Comparison of ENCODE assay signal across 9 mouse cellular contexts in genomic region chr13:107540784-107541634, GRCm38 (mm10).
DNase-seq lines count a peak whose midpoint lies in the region; ATAC-seq lines count a peak whose summit lies in the region.
"Had no signal": no experiment of that assay in that cellular context is flagged by ENCODE, and none has a peak within 500 bp of the region (broad histone marks: within the 10 kb centered on the region; RNA-seq: fewer than 3 reads in every experiment).

No protein-coding gene starts in this region.

- no peaks in the 10 kb centered on the region for H3K36me3 ChIP-seq in hindbrain, embryonic 13.5 days
- H3K36me3 ChIP-seq in midbrain, embryonic 16.5 days (ENCODE audit: control insufficient read depth, insufficient read depth, low read length) = no peaks in the 10 kb centered on the region
- H3K36me3 ChIP-seq: lung, embryonic 15.5 days had no signal

- H3K9me3 ChIP-seq in hindbrain, embryonic 13.5 days = no peaks in the 10 kb centered on the region; the same call in 1 of the 2 replicates
- no peaks in the 10 kb centered on the region; the same call in 1 of the 2 replicates for H3K9me3 ChIP-seq in midbrain, embryonic 16.5 days (replicated peaks; ENCODE audit: control insufficient read depth, low read length, poor library complexity, severe bottlenecking)
- H3K9me3 ChIP-seq: lung, embryonic 15.5 days had no signal

- peaks cover 50% of the 10 kb centered on the region for H3K4me1 ChIP-seq in hindbrain, embryonic 13.5 days (replicated peaks)
- peaks cover 39% of the 10 kb centered on the region for H3K4me1 ChIP-seq in midbrain, embryonic 16.5 days (ENCODE audit: control insufficient read depth, insufficient read depth, low read length)

- peak overlapping the region; percentile 98 for H3K27ac ChIP-seq in hindbrain, embryonic 13.5 days
- H3K27ac ChIP-seq in midbrain, embryonic 16.5 days (ENCODE audit: low read length) = peak overlapping the region; percentile 97
- H3K27ac ChIP-seq: lung, embryonic 15.5 days had no signal

- DNase-seq in embryo, embryonic 10 days (ENCODE audit: low spot score) = peak; percentile 11
- no peak for DNase-seq in embryo, embryonic 9.5 days (ENCODE audit: extremely low spot score)
- DNase-seq in embryo, embryonic 11 days = peak; percentile 34
- no peak for DNase-seq in spleen, postnatal 10 days (ENCODE audit: low spot score in 2 of 2)

- H3K9ac ChIP-seq in hindbrain, embryonic 13.5 days = peak overlapping the region; percentile 31
- H3K9ac ChIP-seq in midbrain, embryonic 16.5 days (ENCODE audit: low read depth, low read length) = peak overlapping the region; percentile 49; the same call in 1 of the 2 replicates
- H3K9ac ChIP-seq: lung, embryonic 15.5 days had no signal

- WGBS in hindbrain, embryonic 13.5 days = 22% methylated on average over 16 of the region's 16 CpGs
- 9% methylated on average over 16 of the region's 16 CpGs for WGBS in midbrain, embryonic 16.5 days

- H3K27me3 ChIP-seq in hindbrain, embryonic 13.5 days = no peaks in the 10 kb centered on the region
- no peaks in the 10 kb centered on the region for H3K27me3 ChIP-seq in midbrain, embryonic 16.5 days (ENCODE audit: control insufficient read depth, insufficient read depth, low read depth, low read length)
- H3K27me3 ChIP-seq: lung, embryonic 15.5 days had no signal

- H3K4me2 ChIP-seq in hindbrain, embryonic 13.5 days = peak overlapping the region; percentile 23; the same call in 1 of the 2 replicates
- peak overlapping the region; percentile 24 for H3K4me2 ChIP-seq in midbrain, embryonic 16.5 days (ENCODE audit: low read length)
- H3K4me2 ChIP-seq: lung, embryonic 15.5 days had no signal

- no peak overlapping the region for H3K4me3 ChIP-seq in hindbrain, embryonic 13.5 days
- no peak overlapping the region for H3K4me3 ChIP-seq in midbrain, embryonic 16.5 days (ENCODE audit: low read depth, low read length)
- H3K4me3 ChIP-seq: lung, embryonic 15.5 days had no signal

- peak; percentile 90 for ATAC-seq in hindbrain, embryonic 13.5 days (ENCODE audit: low FRiP score)
- peak; percentile 93 for ATAC-seq in midbrain, embryonic 16.5 days
- no peak for ATAC-seq in inflammation-experienced regulatory T-cells, adult 6 months
- ATAC-seq in CD4-positive, CD25-positive, alpha-beta regulatory T cell, adult 4 months = no peak

Comparison
In these comparisons a context has a peak if more than half of its experiments do, and no peak if none do; other contexts are left out.
1. DNase-seq: peak in embryo, embryonic 10 days (single experiment) and embryo, embryonic 11 days (single experiment); none in embryo, embryonic 9.5 days (single experiment) and spleen, postnatal 10 days (0 of 2).
2. ATAC-seq: peak in hindbrain, embryonic 13.5 days (single experiment) and midbrain, embryonic 16.5 days (single experiment); none in inflammation-experienced regulatory T-cells, adult 6 months (single experiment) and CD4-positive, CD25-positive, alpha-beta regulatory T cell, adult 4 months (single experiment).